Mouse (Mus musculus) CH12.LX (cell line): ENCODE data around the gene Nup210l.

Experiments
- HCFC1 ChIP-seq: IDR thresholded peaks from 2 replicates; pipeline ENCODE4 v1.6.1; 2012; ENCODE audit warnings: low read depth, mild to moderate bottlenecking, inconsistent platforms, low read length, improper control_type of control experiment
- NRF1 ChIP-seq: IDR thresholded peaks from 2 replicates; pipeline ENCODE4 v1.6.1; 2014; ENCODE audit warnings: low read depth, mild to moderate bottlenecking, inconsistent platforms, low read length, improper control_type of control experiment, moderate library complexity
- POLR2AphosphoS2 ChIP-seq: IDR thresholded peaks from 2 replicates; pipeline ENCODE4 v1.6.1; 2011; ENCODE audit warnings: low read depth, low read length, improper control_type of control experiment

DNA sequence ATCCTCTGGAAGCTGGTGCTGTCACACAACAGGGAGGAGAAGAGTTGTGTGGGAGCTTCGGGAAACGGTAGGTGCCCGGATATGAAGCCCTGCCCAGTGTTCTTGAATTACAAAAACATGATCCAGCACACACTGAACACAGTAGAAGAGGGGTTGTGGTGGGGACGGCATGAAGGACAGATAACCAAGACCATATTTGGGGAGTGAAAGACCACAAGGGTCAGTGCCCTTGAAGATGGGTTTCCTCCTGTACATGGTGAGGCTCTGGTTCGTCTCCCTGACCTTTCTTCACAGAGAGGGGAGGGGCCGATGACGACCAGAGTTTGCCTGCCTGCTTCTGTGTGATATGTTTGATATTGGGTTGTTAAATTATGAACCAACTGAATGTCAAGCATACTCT lies 34.2 kb upstream of the Nup210l start:
- TF ChIP-seq HCFC1 (no peak), POLR2AphosphoS2 (no peak), NRF1 (no peak)
